Mouse (Mus musculus) neural tube, embryonic 13.5 days (tissue): ENCODE measurements at regions not wholly inside any gene's neighbourhood (a gene's known extent, or its start where the extent isn't known, plus 50 kb on each side); places are given as distances from the start of the nearest gene placed in this dataset.

Experiments
- ATAC-seq: fragments of 200-750 bp; cut with Nextera tagmentation; 2 replicates; pipeline ENCODE4 v1.8.0; 2017; ENCODE audit warnings: low read depth, mild to moderate bottlenecking, moderate TSS enrichment, moderate library complexity
- H3K27ac ChIP-seq: fragments of 300-500 bp; sonication (generic); replicated peaks from 2 replicates; pipeline ENCODE4 v1.5.1; 2015; ENCODE audit warnings: moderate library complexity, mild to moderate bottlenecking, inconsistent platforms
- H3K27me3 ChIP-seq: fragments of 300-500 bp; sonication (generic); 2 replicates; pipeline ENCODE4 v1.6.1; 2015; ENCODE audit warnings: mild to moderate bottlenecking, inconsistent platforms
- H3K36me3 ChIP-seq: fragments of 300-500 bp; sonication (generic); 2 replicates; pipeline ENCODE4 v1.6.1; 2015; ENCODE audit warnings: mild to moderate bottlenecking, inconsistent platforms
- H3K4me1 ChIP-seq: fragments of 300-500 bp; sonication (generic); replicated peaks from 2 replicates; pipeline ENCODE4 v1.6.1; 2015; ENCODE audit warnings: inconsistent platforms
- H3K4me2 ChIP-seq: fragments of 300-500 bp; sonication (generic); 2 replicates; pipeline ENCODE4 v1.6.1; 2015; ENCODE audit warnings: inconsistent platforms, mild to moderate bottlenecking, moderate library complexity
- H3K4me3 ChIP-seq: fragments of 300-500 bp; sonication (generic); 2 replicates; pipeline ENCODE4 v1.5.1; 2015; ENCODE audit warnings: mild to moderate bottlenecking, inconsistent platforms
- H3K9ac ChIP-seq: fragments of 300-500 bp; sonication (generic); 2 replicates; pipeline ENCODE4 v1.6.1; 2015; ENCODE audit warnings: moderate library complexity, mild to moderate bottlenecking, inconsistent platforms
- H3K9me3 ChIP-seq: fragments of 300-500 bp; sonication (generic); 2 replicates; pipeline ENCODE4 v1.6.1; 2016; ENCODE audit warnings: inconsistent platforms
- WGBS: fragments of 180-500 bp; shearing (Covaris S2); methylation state at CpG from one replicate; pipeline ENCODE4 v1.1.7; 2015; 5-methylcytosine and 5-hydroxymethylcytosine counted together

DNA sequence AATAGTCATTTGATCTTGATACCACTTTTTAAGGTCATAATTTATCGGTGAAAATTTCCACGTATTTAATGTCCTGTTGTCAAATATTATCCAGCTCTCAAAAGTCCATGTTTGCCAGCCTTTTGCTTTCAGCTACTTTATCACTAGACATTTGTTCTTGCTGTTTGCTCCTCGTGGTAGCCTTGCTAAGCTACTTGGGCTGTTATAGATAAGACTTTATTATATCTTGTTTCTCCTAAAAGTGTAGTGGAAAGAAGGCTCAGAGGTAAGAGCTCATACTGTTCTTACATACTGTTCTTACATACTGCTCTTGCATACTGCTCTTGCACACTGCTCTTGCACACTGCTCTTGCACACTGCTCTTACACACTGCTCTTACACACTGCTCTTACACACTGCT lies 93.3 kb upstream of the Mon1b start:
- no peaks in the 10 kb centered on the region for H3K9me3 ChIP-seq
- no peak overlapping the region for H3K4me3 ChIP-seq
- 89% methylated on average over 3 of the region's 3 CpGs for WGBS
- H3K4me2 ChIP-seq = no peak overlapping the region
- no peaks in the 10 kb centered on the region for H3K4me1 ChIP-seq
- no peak for ATAC-seq
- H3K27ac ChIP-seq = no peak overlapping the region
- H3K9ac ChIP-seq = no peak overlapping the region
- no peaks in the 10 kb centered on the region for H3K36me3 ChIP-seq
- H3K27me3 ChIP-seq = no peaks in the 10 kb centered on the region

DNA sequence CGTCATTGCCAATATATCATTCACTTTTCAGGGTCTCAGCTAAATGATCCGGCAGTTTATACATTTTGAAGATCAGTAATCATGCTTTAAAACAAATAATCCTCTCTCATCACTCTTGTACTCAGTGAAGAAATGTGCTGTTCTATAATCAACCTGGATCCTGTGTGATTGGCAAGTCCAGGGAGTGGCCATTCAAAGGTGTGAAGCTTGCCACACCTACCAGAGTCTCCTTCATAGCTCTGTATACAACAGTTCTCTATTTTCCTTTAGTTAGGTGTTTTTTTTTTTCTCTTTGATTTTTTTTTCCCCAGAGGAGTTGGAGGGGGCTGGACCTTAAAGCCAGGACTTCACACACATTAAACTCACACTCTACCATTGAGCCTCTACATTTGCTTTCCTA lies 92.7 kb upstream of the Mon1b start:
- 85% methylated on average over 2 of the region's 2 CpGs for WGBS
- Histone ChIP-seq H3K4me2 (no peak overlapping the region), H3K36me3 (no peaks in the 10 kb centered on the region), H3K27ac (no peak overlapping the region), H3K4me3 (no peak overlapping the region), H3K9ac (no peak overlapping the region), H3K27me3 (no peaks in the 10 kb centered on the region), H3K9me3 (no peaks in the 10 kb centered on the region), H3K4me1 (no peaks in the 10 kb centered on the region)
- no peak for ATAC-seq

- Histone ChIP-seq H3K4me3 (no peak overlapping the region), H3K36me3 (no peaks in the 10 kb centered on the region), H3K4me2 (no peak overlapping the region), H3K9me3 (no peaks in the 10 kb centered on the region), H3K4me1 (no peaks in the 10 kb centered on the region), H3K9ac (no peak overlapping the region), H3K27ac (no peak overlapping the region), H3K27me3 (no peaks in the 10 kb centered on the region)
- ATAC-seq = no peak
- WGBS = 82% methylated on average over 7 of the region's 7 CpGs
Measured at GRCm38 (mm10) chr8:113549200-113549599, 86.2 kb upstream of the Mon1b start.

DNA sequence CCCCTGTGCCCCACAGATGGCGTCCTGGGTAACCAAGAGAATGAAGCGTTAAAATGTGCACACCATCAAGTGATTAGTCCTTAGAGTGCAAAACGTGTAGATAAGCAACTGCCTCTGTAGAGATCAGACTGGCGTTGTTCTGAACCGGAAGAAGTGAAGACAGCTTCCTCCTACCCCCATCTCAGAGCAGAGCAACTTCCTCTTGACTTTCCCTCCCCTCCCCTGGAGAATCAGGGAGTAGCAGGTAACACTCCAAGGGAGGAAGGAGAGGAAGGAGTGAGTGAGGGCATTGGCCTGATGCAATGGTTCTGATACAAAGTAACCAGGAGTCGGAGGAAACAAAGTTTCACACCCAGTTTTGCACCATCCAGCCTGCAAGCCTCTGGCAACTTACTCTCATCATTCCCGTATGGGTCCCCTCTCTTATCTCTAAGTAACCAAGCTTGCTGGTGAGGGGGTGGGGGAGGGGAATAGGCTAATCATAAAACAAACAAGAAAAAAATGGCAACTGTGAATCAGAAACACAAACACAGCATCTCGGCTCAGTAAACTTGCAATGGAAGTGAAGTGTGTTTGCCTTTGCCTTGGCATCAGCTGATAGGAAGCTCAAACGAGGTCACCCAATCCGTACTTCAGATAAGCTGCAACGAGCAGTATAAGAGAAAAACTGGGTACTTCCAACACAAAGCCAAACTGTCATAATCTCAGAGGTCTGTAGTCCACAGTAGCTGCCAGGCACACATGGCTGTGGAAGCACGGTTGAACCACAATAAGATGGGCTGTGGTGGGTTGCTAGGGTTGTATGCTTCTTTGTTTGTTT lies 83.7 kb upstream of the Mon1b start:
- peaks cover 12% of the 10 kb centered on the region for H3K4me1 ChIP-seq
- ATAC-seq = no peak
- 81% methylated on average over 12 of the region's 12 CpGs for WGBS
- H3K9ac ChIP-seq = no peak overlapping the region
- H3K9me3 ChIP-seq = no peaks in the 10 kb centered on the region
- H3K4me2 ChIP-seq = no peak overlapping the region
- no peaks in the 10 kb centered on the region for H3K36me3 ChIP-seq
- no peak overlapping the region for H3K27ac ChIP-seq
- H3K27me3 ChIP-seq = no peaks in the 10 kb centered on the region
- H3K4me3 ChIP-seq = no peak overlapping the region

DNA sequence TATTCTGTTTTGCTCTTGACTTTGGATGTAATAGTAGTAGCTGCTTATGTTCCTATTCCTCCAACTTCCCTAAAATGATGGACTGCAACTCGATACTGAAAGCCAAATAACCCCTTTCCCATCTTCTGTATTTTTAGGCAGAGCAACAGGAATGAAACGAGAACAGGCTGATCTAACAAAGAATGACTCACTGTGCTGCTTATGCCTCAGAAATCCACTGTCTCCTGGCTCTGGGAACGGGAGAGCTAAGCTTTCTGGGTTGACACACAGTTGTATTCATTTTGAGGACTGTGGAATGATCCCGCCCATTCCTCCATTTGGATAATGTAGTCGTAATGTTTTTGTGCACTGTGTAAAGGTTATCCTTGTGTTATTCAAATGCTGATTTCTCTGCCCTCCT lies 82.6 kb upstream of the Mon1b start:
- no peak for ATAC-seq
- no peak overlapping the region for H3K4me2 ChIP-seq
- no peak overlapping the region for H3K9ac ChIP-seq
- no peaks in the 10 kb centered on the region for H3K27me3 ChIP-seq
- H3K27ac ChIP-seq = no peak overlapping the region
- WGBS = 72% methylated on average over 5 of the region's 5 CpGs
- H3K4me3 ChIP-seq = no peak overlapping the region
- H3K4me1 ChIP-seq = peaks cover 12% of the 10 kb centered on the region
- no peaks in the 10 kb centered on the region for H3K9me3 ChIP-seq
- no peaks in the 10 kb centered on the region for H3K36me3 ChIP-seq

DNA sequence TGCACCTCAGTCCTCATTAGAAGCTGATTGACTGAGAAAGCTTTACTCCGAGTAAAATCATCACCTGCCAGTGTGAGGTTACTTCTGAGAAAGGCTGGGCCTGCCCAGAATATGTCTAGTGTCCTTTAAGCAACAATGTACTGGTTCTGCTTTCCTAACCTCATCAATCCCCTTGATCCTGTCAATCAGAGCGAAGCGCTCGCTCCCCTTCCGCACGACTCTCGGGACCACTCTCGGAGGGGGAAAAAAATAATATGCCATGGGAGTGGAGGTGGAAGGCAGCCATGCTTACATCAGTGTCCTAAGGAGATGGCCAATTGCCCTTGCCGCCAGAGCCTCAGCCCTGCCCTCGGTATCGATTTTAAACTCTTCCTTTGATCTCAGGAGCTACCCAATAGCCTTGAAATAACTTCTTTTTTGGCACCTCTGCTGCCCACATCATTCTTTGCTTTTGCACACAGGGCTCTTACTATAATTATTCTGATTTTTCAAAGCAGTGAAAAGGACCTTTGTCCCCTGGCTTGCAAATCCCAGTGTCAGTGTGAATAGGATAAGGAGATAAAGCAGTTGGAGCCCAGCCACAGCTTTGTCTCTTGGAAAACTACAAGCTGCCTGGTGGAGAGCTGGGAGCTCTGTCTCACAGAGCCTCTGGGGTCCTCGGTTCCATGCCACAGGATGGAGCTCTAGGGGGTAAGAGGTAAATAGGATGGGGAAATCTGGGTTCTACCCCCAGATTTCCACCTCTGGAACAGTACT lies 80.5 kb upstream of the Mon1b start:
- Histone ChIP-seq H3K4me3 (no peak overlapping the region), H3K9me3 (no peaks in the 10 kb centered on the region), H3K9ac (no peak overlapping the region), H3K27me3 (no peaks in the 10 kb centered on the region), H3K4me2 (peak overlapping the region; percentile 29), H3K36me3 (no peaks in the 10 kb centered on the region), H3K4me1 (peaks cover 12% of the 10 kb centered on the region), H3K27ac (no peak overlapping the region)
- WGBS = 13% methylated on average over 12 of the region's 12 CpGs
- no peak for ATAC-seq

- Histone ChIP-seq H3K4me3 (no peak overlapping the region), H3K9me3 (no peaks in the 10 kb centered on the region), H3K27ac (no peak overlapping the region), H3K36me3 (no peaks in the 10 kb centered on the region), H3K4me2 (no peak overlapping the region), H3K27me3 (no peaks in the 10 kb centered on the region), H3K9ac (no peak overlapping the region), H3K4me1 (peaks cover 12% of the 10 kb centered on the region)
- ATAC-seq = no peak
- WGBS = 56% methylated on average over 5 of the region's 5 CpGs
Measured at GRCm38 (mm10) chr8:113556994-113557393, 78.4 kb upstream of the Mon1b start.

DNA sequence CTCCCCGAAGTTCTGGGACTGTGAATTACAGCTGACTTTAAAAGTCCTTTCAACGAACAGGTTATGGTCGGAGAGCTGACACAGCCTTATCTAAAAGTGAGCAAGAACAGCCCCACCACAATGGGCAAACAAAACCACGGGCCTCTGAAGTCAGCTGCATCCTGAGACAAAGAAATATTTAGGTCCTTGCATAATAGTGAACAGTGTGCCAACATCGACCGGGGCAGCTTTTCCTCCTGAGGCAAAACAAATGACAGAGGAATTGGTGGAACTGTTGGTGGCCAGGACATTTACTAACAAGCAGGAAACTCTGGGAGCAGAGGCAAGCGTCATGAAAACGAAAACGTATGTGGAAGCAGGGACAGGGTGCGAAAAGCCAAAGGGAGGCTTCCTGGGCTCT lies 54.3 kb upstream of the Mon1b start:
- H3K9ac ChIP-seq = no peak overlapping the region
- H3K36me3 ChIP-seq = no peaks in the 10 kb centered on the region
- no peak overlapping the region for H3K4me3 ChIP-seq
- no peaks in the 10 kb centered on the region for H3K27me3 ChIP-seq
- no peaks in the 10 kb centered on the region for H3K9me3 ChIP-seq
- no peak overlapping the region for H3K4me2 ChIP-seq
- H3K4me1 ChIP-seq = peaks cover 10% of the 10 kb centered on the region
- WGBS = 42% methylated on average over 10 of the region's 10 CpGs
- H3K27ac ChIP-seq = no peak overlapping the region
- no peak for ATAC-seq

DNA sequence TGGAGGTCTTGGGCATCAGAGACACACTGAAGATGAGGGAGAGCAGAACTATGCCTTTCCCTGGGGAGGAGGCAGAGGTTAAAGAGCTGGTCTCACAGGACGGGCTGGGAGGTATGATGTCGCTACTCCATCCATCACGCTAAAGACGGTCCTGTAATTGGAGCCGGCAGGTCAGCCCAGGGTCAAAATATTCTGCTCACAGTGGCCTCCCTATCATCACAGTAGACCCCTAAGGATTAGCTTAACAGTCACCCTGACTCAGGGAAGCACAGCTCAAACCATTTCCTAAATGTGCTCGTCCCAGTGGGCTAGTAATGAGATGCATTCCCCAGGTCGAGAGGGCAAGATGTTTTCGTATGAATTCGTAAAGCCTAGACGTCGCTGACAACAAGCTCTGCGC lies 53.7 kb upstream of the Mon1b start:
- no peak overlapping the region for H3K27ac ChIP-seq
- peaks cover 10% of the 10 kb centered on the region for H3K4me1 ChIP-seq
- H3K9me3 ChIP-seq = no peaks in the 10 kb centered on the region
- no peak overlapping the region for H3K9ac ChIP-seq
- no peak overlapping the region for H3K4me2 ChIP-seq
- no peaks in the 10 kb centered on the region for H3K27me3 ChIP-seq
- 25% methylated on average over 12 of the region's 12 CpGs for WGBS
- H3K36me3 ChIP-seq = no peaks in the 10 kb centered on the region
- no peak overlapping the region for H3K4me3 ChIP-seq
- no peak for ATAC-seq

DNA sequence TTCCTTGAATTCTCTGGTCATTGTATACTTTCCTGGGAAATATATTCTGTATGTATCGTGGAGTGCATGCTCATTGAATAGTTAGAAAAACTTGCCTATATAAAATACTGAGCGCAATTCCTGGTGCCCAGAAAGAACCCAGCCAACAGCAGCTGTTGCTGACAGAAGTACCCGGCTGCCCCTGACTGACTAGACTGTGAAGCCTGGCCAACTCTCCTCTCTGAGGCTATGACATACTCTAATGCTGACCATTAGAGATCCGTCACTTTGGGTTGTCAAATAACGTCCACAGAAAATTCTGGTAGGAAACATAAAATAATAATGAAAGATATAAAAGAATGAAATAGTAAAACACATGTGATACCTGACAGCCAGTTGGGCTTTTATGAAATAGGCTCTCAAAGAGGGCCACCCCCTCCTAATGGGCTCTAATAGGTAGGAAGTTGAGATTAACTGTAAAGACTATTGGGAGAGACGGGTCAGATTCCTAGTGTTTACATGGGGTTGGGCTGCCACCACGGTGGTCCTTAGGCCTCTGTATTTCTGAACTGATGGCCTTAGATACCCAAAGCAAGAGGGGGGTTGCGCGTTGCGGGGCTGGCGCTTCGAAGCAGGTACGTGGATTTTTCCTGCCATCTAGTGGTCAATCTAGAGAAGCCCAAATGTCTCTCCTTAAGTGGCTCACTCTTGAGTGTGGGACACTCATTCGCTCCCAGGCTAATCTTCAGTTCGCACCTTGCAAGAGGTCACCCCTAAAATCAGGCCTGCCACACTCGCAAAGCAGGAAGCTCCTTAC lies 53.0 kb upstream of the Mon1b start:
- H3K9me3 ChIP-seq = no peaks in the 10 kb centered on the region
- no peaks in the 10 kb centered on the region for H3K27me3 ChIP-seq
- WGBS = 25% methylated on average over 16 of the region's 16 CpGs
- H3K4me3 ChIP-seq = no peak overlapping the region
- H3K9ac ChIP-seq = no peak overlapping the region
- peak; percentile 56 for ATAC-seq
- no peak overlapping the region for H3K27ac ChIP-seq
- no peaks in the 10 kb centered on the region for H3K36me3 ChIP-seq
- peaks cover 10% of the 10 kb centered on the region for H3K4me1 ChIP-seq
- H3K4me2 ChIP-seq = no peak overlapping the region

- no peak overlapping the region for H3K4me3 ChIP-seq
- no peak for ATAC-seq
- no peaks in the 10 kb centered on the region for H3K27me3 ChIP-seq
- no peak overlapping the region for H3K27ac ChIP-seq
- no peak overlapping the region for H3K4me2 ChIP-seq
- H3K9ac ChIP-seq = no peak overlapping the region
- H3K9me3 ChIP-seq = no peaks in the 10 kb centered on the region
- no peaks in the 10 kb centered on the region for H3K36me3 ChIP-seq
- 81% methylated on average over 10 of the region's 10 CpGs for WGBS
- H3K4me1 ChIP-seq = peaks cover 10% of the 10 kb centered on the region
Measured at GRCm38 (mm10) chr8:113583801-113584200, 51.6 kb upstream of the Mon1b start.
